Mouse (Mus musculus): ENCODE measurements around the gene Tnr.

GRCm38 (mm10) chr1:159840337-159840736 is 316.8 kb downstream of the Tnr start:
- TF ChIP-seq CTCF (IDR thresholded peaks at IDR 0.05; ENCODE audit: borderline replicate concordance, extremely low read depth, insufficient read depth, insufficient read length) (no peak), POLR2A (IDR thresholded peaks at IDR 0.05; ENCODE audit: borderline replicate concordance, extremely low read depth, insufficient read depth, insufficient read length, poor library complexity, severe bottlenecking) (no peak)
